Mouse (Mus musculus) ES-Bruce4 (cell line): ENCODE results near the gene Hsd3b7.

Source experiments
- CTCF ChIP-seq: IDR thresholded peaks from one replicate; pipeline ENCODE4 v1.8.1; 2011; ENCODE audit warnings: low read depth, low read length
- EP300 ChIP-seq: IDR thresholded peaks from 2 replicates; pipeline ENCODE4 v1.6.1; 2011; ENCODE audit warnings: low read depth, low read length; ENCODE audit not compliant: insufficient read depth
- POLR2A ChIP-seq: IDR thresholded peaks from one replicate; pipeline ENCODE4 v1.8.1; 2011; ENCODE audit warnings: low read length; ENCODE audit not compliant: insufficient read depth

GRCm38 (mm10) chr7:127812292-127812691, 11.9 kb downstream of the Hsd3b7 start:
- TF ChIP-seq CTCF (no peak), POLR2A (no peak), EP300 (no peak)
